Mouse (Mus musculus) erythroblast, embryonic 14.5 days (primary cell): ENCODE results near the gene Tead3.

ENCODE experiments used
- GATA1 ChIP-seq: IDR thresholded peaks from 2 replicates; pipeline ENCODE4 v1.6.1; 2012; ENCODE audit warnings: low read length, inconsistent platforms, mixed read lengths
- TAL1 ChIP-seq: IDR thresholded peaks from 3 replicates; pipeline ENCODE4 v1.6.1; 2012; ENCODE audit warnings: low read length, inconsistent platforms, mixed read lengths

- TF ChIP-seq TAL1 (no peak), GATA1 (no peak)
These were observed 42.1 kb downstream of the Tead3 start for GRCm38 (mm10) chr17:28308297-28309195.
